Mouse (Mus musculus): ENCODE measurements around the gene Oxsr1. TPM values are rescaled to one million over a fixed set of nuclear protein-coding genes. Genes with fewer than 3 reads are reported as not detected.

Oxsr1 gene
- 22.7 TPM for polyA plus RNA-seq (2017; shearing (Covaris generic))

GRCm38 (mm10) chr9:119322289-119323259 lies at the start of gene Oxsr1:
Gene Oxsr1 (minus strand): TSS chr9:119322427.

GRCm38 (mm10) chr9:119365284-119365683 lies 43.1 kb upstream of the Oxsr1 start, which contains the start of gene Slc22a14:
Gene Slc22a14 (minus strand): TSS chr9:119365553.

DNA sequence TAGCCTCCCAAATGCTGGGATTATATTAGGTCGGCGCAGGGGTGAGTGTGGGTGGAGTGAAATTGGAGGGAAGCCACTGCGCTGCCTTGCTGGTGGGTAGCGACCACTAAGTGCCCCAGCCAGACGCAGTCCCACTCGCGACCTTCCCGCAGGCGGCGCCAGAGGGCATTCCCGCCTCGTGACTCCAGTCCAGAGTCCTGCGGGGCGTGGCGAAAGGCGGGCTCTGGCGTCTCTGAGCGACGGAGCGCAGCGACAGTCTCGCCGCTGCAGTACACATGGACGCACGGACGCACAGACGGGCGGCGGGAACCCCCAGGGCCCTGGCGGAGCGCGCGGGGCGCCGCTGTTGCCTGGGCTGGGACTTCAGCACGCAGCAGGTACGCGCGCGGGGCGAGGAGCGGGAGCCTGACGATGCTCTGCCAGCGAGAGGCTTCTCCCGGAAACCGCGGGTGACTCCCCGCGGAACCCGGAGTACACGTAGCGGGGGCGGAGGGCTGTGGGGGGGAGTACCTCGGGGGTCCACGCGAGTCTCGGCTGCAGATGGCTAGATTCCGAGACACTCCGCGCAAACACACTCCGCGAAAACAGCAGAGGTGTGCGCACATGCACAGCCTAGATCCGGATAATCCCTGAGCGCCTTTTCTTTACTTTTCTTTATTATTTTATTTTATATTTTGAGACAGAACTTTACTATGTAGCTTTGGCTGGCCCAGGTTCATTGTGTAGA lies 35.3 kb upstream of the Oxsr1 start, which contains the start of gene Xylb:
Xylb (plus strand) TSS at position 51 of the 727 bp plus-strand sequence.

GRCm38 (mm10) chr9:119340909-119341816 lies 18.9 kb upstream of the Oxsr1 start, which contains the start of gene Myd88:
Gene Myd88 (minus strand): TSS chr9:119341411.

DNA sequence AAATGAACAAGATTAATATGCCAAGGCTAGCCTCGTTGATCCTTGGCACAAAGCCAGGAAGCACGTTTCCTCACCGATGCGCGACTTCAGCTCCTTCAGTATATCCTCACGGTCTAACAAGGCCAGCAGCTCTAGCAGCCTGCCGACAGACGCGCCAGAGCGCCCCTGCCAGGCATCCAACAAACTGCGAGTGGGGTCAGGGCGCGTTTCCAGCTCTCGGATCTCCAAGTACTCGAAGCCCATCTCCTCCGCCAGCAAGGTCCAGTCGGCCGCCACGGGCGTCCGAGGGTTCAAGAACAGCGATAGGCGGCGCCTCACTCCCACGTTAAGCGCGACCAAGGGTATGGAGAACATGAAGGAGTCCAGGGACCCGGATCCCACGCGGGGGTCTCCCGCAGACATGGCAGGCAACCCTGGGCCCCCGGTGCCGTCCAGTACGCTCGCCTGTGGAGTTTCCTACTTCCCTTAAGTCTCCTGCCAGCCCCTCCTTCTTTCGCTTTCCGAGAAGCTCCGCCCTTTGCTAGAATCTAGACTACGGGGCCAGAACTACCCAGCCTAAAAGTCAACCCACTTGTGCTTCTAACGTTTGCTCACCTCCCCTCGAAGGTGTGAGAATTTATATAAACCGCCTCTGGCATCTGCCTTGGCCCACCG lies 17.5 kb upstream of the Oxsr1 start, which contains the start of gene Acaa1a:
Acaa1a (plus strand) TSS at position 119 of the 654 bp plus-strand sequence.

GRCm38 (mm10) chr9:119208998-119209397 lies 113.2 kb downstream of the Oxsr1 start, which contains the start of gene Slc22a13:
Gene Slc22a13 (minus strand): TSS chr9:119209098.

Other genes starting within 250 kb of the Oxsr1 start
- 2.5 TPM for gene Plcd1, start 228.9 kb downstream of the Oxsr1 start, polyA plus RNA-seq (2017; shearing (Covaris generic))
- 0.08 TPM for gene Dlec1, start 219.9 kb downstream of the Oxsr1 start, polyA plus RNA-seq (2017; shearing (Covaris generic))
- 0.29 TPM for gene Acaa1b, start 165.3 kb downstream of the Oxsr1 start, polyA plus RNA-seq (2017; shearing (Covaris generic))
- gene Gm47289, start 163.3 kb downstream of the Oxsr1 start, polyA plus RNA-seq (2017; shearing (Covaris generic)) = not detected
- 0.10 TPM for gene Slc22a13, start 113.3 kb downstream of the Oxsr1 start, polyA plus RNA-seq (2017; shearing (Covaris generic))
- gene Acaa1a, start 17.2 kb upstream of the Oxsr1 start, polyA plus RNA-seq (2017; shearing (Covaris generic)) = 112 TPM
- 87.5 TPM for gene Myd88, start 19.0 kb upstream of the Oxsr1 start, polyA plus RNA-seq (2017; shearing (Covaris generic))
- 0.81 TPM for gene Xylb, start 35.0 kb upstream of the Oxsr1 start, polyA plus RNA-seq (2017; shearing (Covaris generic))
- gene Slc22a14, start 43.1 kb upstream of the Oxsr1 start, polyA plus RNA-seq (2017; shearing (Covaris generic)) = not detected
- gene Acvr2b, start 79.7 kb upstream of the Oxsr1 start, polyA plus RNA-seq (2017; shearing (Covaris generic)) = 0.71 TPM
- gene Exog, start 122.5 kb upstream of the Oxsr1 start, polyA plus RNA-seq (2017; shearing (Covaris generic)) = 17.6 TPM

All from CD4-positive, CD25-positive, alpha-beta regulatory T cell (primary cell).